Mouse (Mus musculus): ENCODE results near the gene Atg9a. TPM values are rescaled to one million over a fixed set of nuclear protein-coding genes. Genes with fewer than 3 reads are reported as not detected.
A peak's percentile ranks its signal among the peaks of the same experiment; 100 is the strongest.

Gene Atg9a
- polyA plus RNA-seq, 1 experiment from 2014 or later, result 50.8 TPM

GRCm38 (mm10) chr1:75225473-75225872, 33.5 kb upstream of the Atg9a start:
- Histone ChIP-seq H3K27me3 (peaks cover 33% of the 10 kb centered on the region), H3K9ac (no peak overlapping the region), H3K27ac (replicated peaks) (no peak overlapping the region), H3K4me2 (no peak overlapping the region), H3K36me3 (no peaks in the 10 kb centered on the region), H3K4me1 (replicated peaks) (no peaks in the 10 kb centered on the region), H3K4me3 (no peak overlapping the region), H3K9me3 (no peaks in the 10 kb centered on the region)
- 58% methylated on average over 3 of the region's 3 CpGs for WGBS
- no peak for ATAC-seq (ENCODE audit: low read depth)

- no peak overlapping the region for H3K9ac ChIP-seq
- WGBS, result 76% methylated on average over 6 of the region's 6 CpGs
- ATAC-seq (ENCODE audit: low read depth), result no peak
- no peak overlapping the region for H3K4me2 ChIP-seq
- peaks cover 52% of the 10 kb centered on the region for H3K27me3 ChIP-seq
- peaks cover 14% of the 10 kb centered on the region for H3K4me1 ChIP-seq (replicated peaks)
- no peak overlapping the region for H3K27ac ChIP-seq (replicated peaks)
- H3K36me3 ChIP-seq, result no peaks in the 10 kb centered on the region
- no peaks in the 10 kb centered on the region for H3K9me3 ChIP-seq
- H3K4me3 ChIP-seq, result no peak overlapping the region
Measured at GRCm38 (mm10) chr1:75223532-75223931, 31.5 kb upstream of the Atg9a start.

- 84% methylated on average over 6 of the region's 6 CpGs for WGBS
- ATAC-seq (ENCODE audit: low read depth), result no peak
- Histone ChIP-seq H3K4me3 (no peak overlapping the region), H3K9ac (no peak overlapping the region), H3K27me3 (peaks cover 58% of the 10 kb centered on the region), H3K9me3 (no peaks in the 10 kb centered on the region), H3K27ac (replicated peaks) (no peak overlapping the region), H3K36me3 (no peaks in the 10 kb centered on the region), H3K4me1 (replicated peaks) (peaks cover 20% of the 10 kb centered on the region), H3K4me2 (no peak overlapping the region)
Measured at GRCm38 (mm10) chr1:75222926-75223325, 30.9 kb upstream of the Atg9a start.

- no peak overlapping the region for H3K4me2 ChIP-seq
- 82% methylated on average over 3 of the region's 3 CpGs for WGBS
- H3K9me3 ChIP-seq, result no peaks in the 10 kb centered on the region
- H3K27me3 ChIP-seq, result peaks cover 72% of the 10 kb centered on the region
- no peaks in the 10 kb centered on the region for H3K36me3 ChIP-seq
- H3K9ac ChIP-seq, result no peak overlapping the region
- no peak overlapping the region for H3K4me3 ChIP-seq
- no peak overlapping the region for H3K27ac ChIP-seq (replicated peaks)
- peaks cover 20% of the 10 kb centered on the region for H3K4me1 ChIP-seq (replicated peaks)
- ATAC-seq (ENCODE audit: low read depth), result no peak
Measured at GRCm38 (mm10) chr1:75221538-75221937, 29.5 kb upstream of the Atg9a start.

GRCm38 (mm10) chr1:75219531-75219930, 27.5 kb upstream of the Atg9a start, which contains the start of gene Tuba4a:
Tuba4a (minus strand) TSS chr1:75219865.
- Histone ChIP-seq H3K9me3 (no peaks in the 10 kb centered on the region), H3K27me3 (peaks cover 80% of the 10 kb centered on the region), H3K27ac (replicated peaks) (no peak within 1 kb of the TSS), H3K9ac (peak within 1 kb of the TSS; percentile 69), H3K4me2 (peak within 1 kb of the TSS; percentile 86), H3K4me3 (peak within 1 kb of the TSS; percentile 54), H3K36me3 (peaks cover 16% of the 10 kb centered on the region), H3K4me1 (replicated peaks) (peaks cover 20% of the 10 kb centered on the region)
- ATAC-seq (ENCODE audit: low read depth), result peak; percentile 66; the same call in 1 of the 2 replicates
- under 1% methylated on average over 34 of the region's 34 CpGs for WGBS

GRCm38 (mm10) chr1:75219078-75219477, 27.1 kb upstream of the Atg9a start:
- peak overlapping the region; percentile 86 for H3K4me2 ChIP-seq
- H3K27ac ChIP-seq (replicated peaks), result no peak overlapping the region
- peaks cover 21% of the 10 kb centered on the region for H3K36me3 ChIP-seq
- H3K9me3 ChIP-seq, result no peaks in the 10 kb centered on the region
- peak overlapping the region; percentile 69 for H3K9ac ChIP-seq
- H3K4me1 ChIP-seq (replicated peaks), result peaks cover 20% of the 10 kb centered on the region
- peaks cover 80% of the 10 kb centered on the region for H3K27me3 ChIP-seq
- ATAC-seq (ENCODE audit: low read depth), result peak; percentile 80; the same call in 1 of the 2 replicates
- 0% methylated on average over 24 of the region's 24 CpGs for WGBS
- peak overlapping the region; percentile 54 for H3K4me3 ChIP-seq

GRCm38 (mm10) chr1:75218227-75219001, 26.4 kb upstream of the Atg9a start:
- H3K4me1 ChIP-seq (replicated peaks), result peaks cover 20% of the 10 kb centered on the region
- no peaks in the 10 kb centered on the region for H3K9me3 ChIP-seq
- H3K36me3 ChIP-seq, result peaks cover 28% of the 10 kb centered on the region
- H3K9ac ChIP-seq, result peak overlapping the region; percentile 69
- H3K27ac ChIP-seq (replicated peaks), result no peak overlapping the region
- H3K4me2 ChIP-seq, result peak overlapping the region; percentile 86
- H3K27me3 ChIP-seq, result peaks cover 78% of the 10 kb centered on the region
- 1% methylated on average over 38 of the region's 38 CpGs for WGBS
- ATAC-seq (ENCODE audit: low read depth), result peak; percentile 46
- H3K4me3 ChIP-seq, result peak overlapping the region; percentile 54

GRCm38 (mm10) chr1:75217893-75218226, 25.9 kb upstream of the Atg9a start:
- Histone ChIP-seq H3K4me3 (peak overlapping the region; percentile 54; the same call in 1 of the 2 replicates), H3K36me3 (peaks cover 33% of the 10 kb centered on the region), H3K4me2 (peak overlapping the region; percentile 86), H3K4me1 (replicated peaks) (peaks cover 25% of the 10 kb centered on the region), H3K27me3 (peaks cover 72% of the 10 kb centered on the region), H3K9ac (0 out of 2 replicates have a peak overlapping the region, but pooled peaks have one; percentile 69), H3K9me3 (no peaks in the 10 kb centered on the region), H3K27ac (replicated peaks) (no peak overlapping the region)
- no peak for ATAC-seq (ENCODE audit: low read depth)
- WGBS, result 5% methylated on average over 6 of the region's 6 CpGs

- peaks cover 34% of the 10 kb centered on the region for H3K4me1 ChIP-seq (replicated peaks)
- no peak overlapping the region for H3K9ac ChIP-seq
- no peak overlapping the region for H3K4me3 ChIP-seq
- no peaks in the 10 kb centered on the region for H3K9me3 ChIP-seq
- H3K4me2 ChIP-seq, result no peak overlapping the region
- WGBS, result 79% methylated on average over 13 of the region's 13 CpGs
- H3K27ac ChIP-seq (replicated peaks), result no peak overlapping the region
- H3K27me3 ChIP-seq, result peaks cover 63% of the 10 kb centered on the region
- ATAC-seq (ENCODE audit: low read depth), result no peak
- peaks cover 41% of the 10 kb centered on the region for H3K36me3 ChIP-seq
Measured at GRCm38 (mm10) chr1:75216797-75217585, 25.0 kb upstream of the Atg9a start.

- Histone ChIP-seq H3K4me1 (replicated peaks) (peaks cover 43% of the 10 kb centered on the region), H3K27ac (replicated peaks) (no peak overlapping the region), H3K36me3 (peaks cover 43% of the 10 kb centered on the region), H3K27me3 (peaks cover 51% of the 10 kb centered on the region), H3K9me3 (no peaks in the 10 kb centered on the region), H3K4me3 (no peak overlapping the region), H3K9ac (no peak overlapping the region), H3K4me2 (no peak overlapping the region)
- no peak for ATAC-seq (ENCODE audit: low read depth)
- 92% methylated on average over 9 of the region's 9 CpGs for WGBS
Measured at GRCm38 (mm10) chr1:75215785-75216184, 23.8 kb upstream of the Atg9a start.

- peaks cover 48% of the 10 kb centered on the region for H3K4me1 ChIP-seq (replicated peaks)
- 74% methylated on average over 5 of the region's 5 CpGs for WGBS
- no peak for ATAC-seq (ENCODE audit: low read depth)
Measured at GRCm38 (mm10) chr1:75214886-75215285, 22.9 kb upstream of the Atg9a start.

GRCm38 (mm10) chr1:75214442-75214841, 22.4 kb upstream of the Atg9a start:
- H3K9ac ChIP-seq, result no peak overlapping the region
- H3K36me3 ChIP-seq, result peaks cover 43% of the 10 kb centered on the region
- no peak overlapping the region for H3K4me2 ChIP-seq
- no peaks in the 10 kb centered on the region for H3K9me3 ChIP-seq
- H3K4me3 ChIP-seq, result no peak overlapping the region
- H3K27ac ChIP-seq (replicated peaks), result no peak overlapping the region
- ATAC-seq (ENCODE audit: low read depth), result no peak
- 76% methylated on average over 2 of the region's 2 CpGs for WGBS
- H3K27me3 ChIP-seq, result peaks cover 42% of the 10 kb centered on the region
- H3K4me1 ChIP-seq (replicated peaks), result peaks cover 48% of the 10 kb centered on the region

More at GRCm38 (mm10) chr1:75214886-75215285, 22.9 kb upstream of the Atg9a start:
- H3K9me3 ChIP-seq, result no peaks in the 10 kb centered on the region
- H3K27me3 ChIP-seq, result peaks cover 42% of the 10 kb centered on the region
- no peak overlapping the region for H3K9ac ChIP-seq
- no peak overlapping the region for H3K4me3 ChIP-seq
- no peak overlapping the region for H3K4me2 ChIP-seq
- no peak overlapping the region for H3K27ac ChIP-seq (replicated peaks)
- H3K36me3 ChIP-seq, result peaks cover 43% of the 10 kb centered on the region

All from neural tube, embryonic 13.5 days (tissue).